Mouse (Mus musculus) erythroblast, adult 5-6 weeks (primary cell): ENCODE results near the gene Prl2c2. TPM values are rescaled to one million over a fixed set of nuclear protein-coding genes. Genes with fewer than 3 reads are reported as not detected.
"Not testable (repeated sequence)": the region's sequence is repeated elsewhere in the genome, so short reads cannot be mapped to it uniquely, and the experiment has no call there.

Experiments used
- ATAC-seq: replicated peaks from 2 replicates; pipeline ENCODE4 v1.8.0; 2016; ENCODE audit warnings: moderate number of reproducible peaks, mild to moderate bottlenecking, moderate TSS enrichment, inconsistent platforms; ENCODE audit not compliant: poor library complexity, low FRiP score, severe bottlenecking
- total RNA-seq, 2 experiments: library from RNA; stranded (forward) in 1 of 2; stranded (reverse) in 1 of 2; fragments of 150-400 nt in 1 of 2; fragments of 200-764, 138-1000 nt in 1 of 2; gene quantifications; 2 replicates each; pipeline versions ENCODE4 v1.2.3 to v1.2.4; 2015 to 2017; ENCODE audit warnings: low replicate concordance in 2 of 2

Gene Prl2c2
- not detected in 2 replicates for total RNA-seq (2015; ENCODE audit: low replicate concordance)
- total RNA-seq (2017; ENCODE audit: low replicate concordance): not detected in 2 replicates

DNA sequence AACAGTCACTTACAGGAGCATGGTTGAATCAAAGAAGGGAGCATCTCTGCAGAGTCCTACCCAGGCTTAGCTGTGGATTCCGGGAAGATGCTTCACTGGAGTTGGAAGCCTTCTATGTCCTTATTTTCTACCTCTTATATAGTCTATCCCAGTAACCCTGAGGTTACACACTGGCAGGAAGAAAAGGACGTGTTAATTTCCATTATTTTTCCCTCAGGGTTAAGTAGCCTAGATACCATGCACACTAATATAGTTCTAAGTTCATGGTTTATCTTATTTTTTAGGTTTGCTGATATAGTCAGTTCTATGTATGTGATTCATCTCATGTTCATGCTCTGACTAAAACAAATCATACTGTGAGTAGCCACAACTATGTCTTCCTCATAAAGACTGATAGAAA is at the start of gene Prl2c2:
Prl2c2 (minus strand) TSS at position 101 of the 400 bp plus-strand sequence.
- not testable (repeated sequence) for ATAC-seq

DNA sequence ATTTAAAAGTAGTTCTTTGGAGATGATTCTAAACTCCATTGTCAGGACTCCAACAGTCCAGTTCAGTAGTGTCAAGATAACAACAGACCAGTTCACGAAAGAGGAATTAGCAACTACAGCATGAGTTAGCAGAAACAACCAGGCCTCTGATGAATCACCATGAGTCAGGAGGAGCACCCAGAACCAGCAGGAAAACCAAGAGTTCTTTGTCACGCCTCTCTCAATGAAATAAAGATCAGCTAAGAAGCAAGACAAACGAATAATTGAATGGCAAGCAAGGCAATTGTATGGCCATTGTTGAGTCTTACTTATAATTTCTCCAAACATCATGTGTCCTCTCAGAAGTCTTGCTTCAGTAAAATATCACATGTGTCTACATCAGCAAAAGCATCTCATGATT is 20.7 kb upstream of the Prl2c2 start:
- ATAC-seq: not testable (repeated sequence)

DNA sequence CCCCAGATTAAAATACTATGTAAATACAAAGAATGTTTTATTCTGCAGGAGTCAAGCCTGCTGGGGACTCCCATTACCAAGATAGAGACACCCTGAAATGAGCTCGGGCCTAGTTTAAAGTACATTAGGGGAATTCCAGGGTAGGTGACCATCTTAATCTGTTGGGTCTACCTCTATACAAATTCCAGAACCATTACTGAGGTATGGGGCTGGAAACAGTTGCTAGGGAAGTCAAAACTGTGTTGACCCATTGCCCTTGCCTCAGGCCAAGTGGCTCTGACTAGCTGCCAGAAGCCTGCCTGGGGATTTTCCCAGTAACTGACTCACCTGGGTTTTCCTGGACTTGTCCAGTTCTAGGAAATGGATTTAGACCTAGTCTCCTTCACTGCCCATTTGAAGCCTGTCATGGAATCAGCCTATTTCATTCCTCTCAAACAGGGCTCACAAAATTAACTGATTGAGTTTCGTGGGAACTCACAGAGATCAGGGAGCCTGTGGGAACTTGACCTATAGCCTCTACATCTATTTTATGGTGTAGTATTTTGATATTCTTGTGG is 8.9 kb upstream of the Prl2c2 start:
- not testable (repeated sequence) for ATAC-seq

Other genes starting within 250 kb of the Prl2c2 start
- gene Prl2c3, start 205.3 kb downstream of the Prl2c2 start, total RNA-seq (2015; ENCODE audit: low replicate concordance): not detected in 2 replicates
- gene Prl2c3, start 205.3 kb downstream of the Prl2c2 start, total RNA-seq (2017; ENCODE audit: low replicate concordance): not detected in 2 replicates
- not detected in 2 replicates for gene Prl2c5, start 177.3 kb upstream of the Prl2c2 start, total RNA-seq (2015; ENCODE audit: low replicate concordance)
- gene Prl2c5, start 177.3 kb upstream of the Prl2c2 start, total RNA-seq (2017; ENCODE audit: low replicate concordance): not detected in 2 replicates